Mouse (Mus musculus) stomach, embryonic 15.5 days (tissue): ENCODE data around the gene Gm17622. TPM values are rescaled to one million over a fixed set of nuclear protein-coding genes. Genes with fewer than 3 reads are reported as not detected.
A peak's percentile ranks its signal among the peaks of the same experiment; 100 is the strongest.

Source experiments
- ATAC-seq: fragments of 200-750 bp; cut with Nextera tagmentation; 2 replicates; pipeline ENCODE4 v1.8.0; 2017; ENCODE audit warnings: low read depth, moderate number of reproducible peaks, moderate TSS enrichment; ENCODE audit not compliant: insufficient read depth, low FRiP score
- H3K27ac ChIP-seq: fragments of 300-500 bp; sonication (generic); 2 replicates; pipeline ENCODE4 v1.5.1; 2015; ENCODE audit warnings: mild to moderate bottlenecking, inconsistent platforms
- H3K27me3 ChIP-seq: fragments of 300-500 bp; sonication (generic); replicated peaks from 2 replicates; pipeline ENCODE4 v1.6.1; 2015; ENCODE audit warnings: inconsistent platforms
- H3K36me3 ChIP-seq: fragments of 300-500 bp; sonication (generic); 2 replicates; pipeline ENCODE4 v1.6.1; 2015; ENCODE audit warnings: inconsistent platforms
- H3K4me1 ChIP-seq: fragments of 300-500 bp; sonication (generic); 2 replicates; pipeline ENCODE4 v1.6.1; 2015; ENCODE audit warnings: inconsistent platforms
- H3K4me2 ChIP-seq: fragments of 300-500 bp; sonication (generic); 2 replicates; pipeline ENCODE4 v1.6.1; 2015; ENCODE audit warnings: mild to moderate bottlenecking, inconsistent platforms
- H3K4me3 ChIP-seq: fragments of 300-500 bp; sonication (generic); replicated peaks from 2 replicates; pipeline ENCODE4 v1.5.1; 2015; ENCODE audit warnings: inconsistent platforms
- H3K9ac ChIP-seq: fragments of 300-500 bp; sonication (generic); 2 replicates; pipeline ENCODE4 v1.6.1; 2015; ENCODE audit warnings: inconsistent platforms
- H3K9me3 ChIP-seq: fragments of 300-500 bp; sonication (generic); 2 replicates; pipeline ENCODE4 v1.6.1; 2016; ENCODE audit warnings: inconsistent platforms
- WGBS: fragments of 180-500 bp; shearing (Covaris S2); methylation state at CpG from one replicate; pipeline ENCODE4 v1.1.7; 2015; 5-methylcytosine and 5-hydroxymethylcytosine counted together
- polyA plus RNA-seq: library from polyadenylated mRNA; unstranded; fragments of >200 nt; fragmentation: Nextera tagmentation; extraction: Ambion mirVana; gene quantifications from 2 replicates; pipeline ENCODE4 v1.2.1, GENCODE M21; 2015

Gene Gm17622
- polyA plus RNA-seq, result not detected in 2 replicates

- Histone ChIP-seq H3K36me3 (peaks cover 16% of the 10 kb centered on the region; the same call in 1 of the 2 replicates), H3K4me1 (no peaks in the 10 kb centered on the region), H3K27ac (no peak within 1 kb of the TSS), H3K9me3 (no peaks in the 10 kb centered on the region), H3K4me3 (no peak within 1 kb of the TSS), H3K4me2 (no peak within 1 kb of the TSS), H3K9ac (no peak within 1 kb of the TSS), H3K27me3 (no peaks in the 10 kb centered on the region)
- no peak for ATAC-seq
- WGBS, result 96% methylated on average over 3 of the region's 3 CpGs
Measured at GRCm38 (mm10) chr13:96490433-96490832, at the start of gene Gm17622. Gm17622 (plus strand) TSS chr13:96490733.

GRCm38 (mm10) chr13:96450205-96450856 lies 40.2 kb upstream of the Gm17622 start:
- WGBS, result 56% methylated on average over 11 of the region's 11 CpGs
- peaks cover 3% of the 10 kb centered on the region; the same call in 1 of the 2 replicates for H3K4me1 ChIP-seq
- no peaks in the 10 kb centered on the region for H3K36me3 ChIP-seq
- no peaks in the 10 kb centered on the region for H3K9me3 ChIP-seq
- peak overlapping the region; percentile 75 for H3K27ac ChIP-seq
- ATAC-seq, result peak; percentile 20; the same call in 1 of the 2 replicates
- no peak overlapping the region for H3K4me2 ChIP-seq
- no peak overlapping the region for H3K4me3 ChIP-seq
- no peak overlapping the region for H3K9ac ChIP-seq
- no peaks in the 10 kb centered on the region for H3K27me3 ChIP-seq

GRCm38 (mm10) chr13:96450869-96451268 lies 39.7 kb upstream of the Gm17622 start:
- H3K27ac ChIP-seq, result peak overlapping the region; percentile 80; the same call in 1 of the 2 replicates
- H3K9me3 ChIP-seq, result no peaks in the 10 kb centered on the region
- no peaks in the 10 kb centered on the region for H3K27me3 ChIP-seq
- H3K4me2 ChIP-seq, result no peak overlapping the region
- WGBS, result 63% methylated on average over 7 of the region's 7 CpGs
- no peak overlapping the region for H3K4me3 ChIP-seq
- no peaks in the 10 kb centered on the region for H3K36me3 ChIP-seq
- H3K9ac ChIP-seq, result no peak overlapping the region
- peaks cover 3% of the 10 kb centered on the region; the same call in 1 of the 2 replicates for H3K4me1 ChIP-seq
- ATAC-seq, result peak; percentile 61; the same call in 1 of the 2 replicates

GRCm38 (mm10) chr13:96451386-96452140 lies 39.0 kb upstream of the Gm17622 start:
- 75% methylated on average over 11 of the region's 11 CpGs for WGBS
- ATAC-seq, result peak; percentile 67
- H3K27me3 ChIP-seq, result no peaks in the 10 kb centered on the region
- peaks cover 3% of the 10 kb centered on the region; the same call in 1 of the 2 replicates for H3K4me1 ChIP-seq
- no peaks in the 10 kb centered on the region for H3K36me3 ChIP-seq
- H3K9ac ChIP-seq, result no peak overlapping the region
- H3K9me3 ChIP-seq, result no peaks in the 10 kb centered on the region
- peak overlapping the region; percentile 80 for H3K27ac ChIP-seq
- no peak overlapping the region for H3K4me3 ChIP-seq
- no peak overlapping the region for H3K4me2 ChIP-seq

- H3K4me3 ChIP-seq, result no peak overlapping the region
- H3K9me3 ChIP-seq, result no peaks in the 10 kb centered on the region
- 86% methylated on average over 3 of the region's 3 CpGs for WGBS
- H3K27me3 ChIP-seq, result no peaks in the 10 kb centered on the region
- no peaks in the 10 kb centered on the region for H3K36me3 ChIP-seq
- H3K27ac ChIP-seq, result no peak overlapping the region
- no peak for ATAC-seq
- no peak overlapping the region for H3K4me2 ChIP-seq
- peaks cover 3% of the 10 kb centered on the region; the same call in 1 of the 2 replicates for H3K4me1 ChIP-seq
- H3K9ac ChIP-seq, result no peak overlapping the region
Measured at GRCm38 (mm10) chr13:96452621-96453020, 37.9 kb upstream of the Gm17622 start.

GRCm38 (mm10) chr13:96454288-96454687 lies 36.2 kb upstream of the Gm17622 start:
- 67% methylated on average over 3 of the region's 3 CpGs for WGBS
- no peak overlapping the region for H3K4me3 ChIP-seq
- H3K4me1 ChIP-seq, result peaks cover 3% of the 10 kb centered on the region; the same call in 1 of the 2 replicates
- no peak overlapping the region for H3K27ac ChIP-seq
- peak; percentile 54 for ATAC-seq
- no peaks in the 10 kb centered on the region for H3K27me3 ChIP-seq
- no peaks in the 10 kb centered on the region for H3K9me3 ChIP-seq
- no peak overlapping the region for H3K9ac ChIP-seq
- H3K36me3 ChIP-seq, result no peaks in the 10 kb centered on the region
- no peak overlapping the region for H3K4me2 ChIP-seq

- no peaks in the 10 kb centered on the region for H3K27me3 ChIP-seq
- H3K9me3 ChIP-seq, result no peaks in the 10 kb centered on the region
- no peak overlapping the region for H3K9ac ChIP-seq
- no peak for ATAC-seq
- no peak overlapping the region for H3K4me3 ChIP-seq
- H3K36me3 ChIP-seq, result no peaks in the 10 kb centered on the region
- H3K4me2 ChIP-seq, result no peak overlapping the region
- no peak overlapping the region for H3K27ac ChIP-seq
- H3K4me1 ChIP-seq, result no peaks in the 10 kb centered on the region
- 81% methylated on average over 5 of the region's 5 CpGs for WGBS
Measured at GRCm38 (mm10) chr13:96457566-96457965, 33.0 kb upstream of the Gm17622 start.

GRCm38 (mm10) chr13:96458018-96458417 lies 32.5 kb upstream of the Gm17622 start:
- ATAC-seq, result no peak
- H3K9ac ChIP-seq, result no peak overlapping the region
- H3K27me3 ChIP-seq, result no peaks in the 10 kb centered on the region
- no peak overlapping the region for H3K4me2 ChIP-seq
- no peaks in the 10 kb centered on the region for H3K36me3 ChIP-seq
- no peak overlapping the region for H3K27ac ChIP-seq
- H3K4me1 ChIP-seq, result no peaks in the 10 kb centered on the region
- no peaks in the 10 kb centered on the region for H3K9me3 ChIP-seq
- no peak overlapping the region for H3K4me3 ChIP-seq
- WGBS, result 66% methylated on average over 5 of the region's 5 CpGs

- WGBS, result 75% methylated on average over 4 of the region's 4 CpGs
- ATAC-seq, result no peak
Measured at GRCm38 (mm10) chr13:96458606-96459005, 31.9 kb upstream of the Gm17622 start.

GRCm38 (mm10) chr13:96462644-96463043 lies 27.9 kb upstream of the Gm17622 start:
- Histone ChIP-seq H3K4me3 (no peak overlapping the region), H3K4me2 (no peak overlapping the region), H3K36me3 (no peaks in the 10 kb centered on the region), H3K4me1 (no peaks in the 10 kb centered on the region), H3K27ac (no peak overlapping the region), H3K9ac (no peak overlapping the region), H3K9me3 (no peaks in the 10 kb centered on the region), H3K27me3 (no peaks in the 10 kb centered on the region)
- WGBS, result 36% methylated on average over 1 of the region's 1 CpGs
- ATAC-seq, result no peak

More at GRCm38 (mm10) chr13:96458606-96459005, 31.9 kb upstream of the Gm17622 start:
- Histone ChIP-seq H3K36me3 (no peaks in the 10 kb centered on the region), H3K27ac (no peak overlapping the region), H3K9me3 (no peaks in the 10 kb centered on the region), H3K27me3 (no peaks in the 10 kb centered on the region), H3K9ac (no peak overlapping the region), H3K4me3 (no peak overlapping the region), H3K4me1 (no peaks in the 10 kb centered on the region), H3K4me2 (no peak overlapping the region)

- no peaks in the 10 kb centered on the region for H3K9me3 ChIP-seq
- no peak overlapping the region for H3K4me2 ChIP-seq
- no peaks in the 10 kb centered on the region for H3K27me3 ChIP-seq
- ATAC-seq, result no peak
- H3K27ac ChIP-seq, result no peak overlapping the region
- no peak overlapping the region for H3K4me3 ChIP-seq
- H3K4me1 ChIP-seq, result no peaks in the 10 kb centered on the region
- no peak overlapping the region for H3K9ac ChIP-seq
- H3K36me3 ChIP-seq, result no peaks in the 10 kb centered on the region
- WGBS, result 57% methylated on average over 5 of the region's 5 CpGs
Measured at GRCm38 (mm10) chr13:96465315-96465714, 25.2 kb upstream of the Gm17622 start.

- Histone ChIP-seq H3K9ac (no peak overlapping the region), H3K36me3 (no peaks in the 10 kb centered on the region), H3K27ac (no peak overlapping the region), H3K4me3 (no peak overlapping the region), H3K27me3 (no peaks in the 10 kb centered on the region), H3K9me3 (no peaks in the 10 kb centered on the region), H3K4me2 (no peak overlapping the region), H3K4me1 (no peaks in the 10 kb centered on the region)
- no peak for ATAC-seq
- WGBS, result 86% methylated on average over 5 of the region's 5 CpGs
Measured at GRCm38 (mm10) chr13:96468678-96469077, 21.9 kb upstream of the Gm17622 start.
